Mouse (Mus musculus): ENCODE measurements around the gene Cnppd1. TPM values are rescaled to one million over a fixed set of nuclear protein-coding genes. Genes with fewer than 3 reads are reported as not detected.

The Cnppd1 gene
- polyA plus RNA-seq, 1 experiment from 2014 or later, result 35.1 TPM

DNA sequence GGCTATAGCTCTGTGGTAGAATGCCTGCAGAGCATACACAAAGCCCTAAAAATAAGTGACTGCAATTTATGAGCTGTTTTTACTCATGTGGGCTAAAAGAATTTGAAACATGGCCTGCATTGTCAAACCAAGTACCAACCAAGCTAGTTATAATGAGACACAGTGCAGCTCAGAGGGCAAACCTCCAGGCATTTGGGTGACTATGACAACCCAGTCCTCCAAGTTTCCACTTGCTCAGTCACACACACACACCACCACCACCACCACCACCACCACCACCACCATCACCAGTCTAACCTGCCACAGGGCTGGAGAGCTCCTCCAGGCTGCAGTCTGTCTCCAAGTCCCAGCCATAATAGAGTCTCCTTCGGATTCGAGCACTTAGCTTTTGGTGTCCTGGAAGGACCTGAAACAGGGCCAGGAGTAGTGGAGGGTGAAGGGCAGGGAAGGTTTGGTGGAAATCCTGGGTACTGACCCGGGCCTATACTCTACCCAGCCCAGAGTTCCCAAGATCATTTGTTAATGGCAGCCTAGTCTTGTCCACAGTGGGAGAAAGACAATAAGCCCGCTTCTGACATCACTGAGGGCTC lies 1.8 kb downstream of the Cnppd1 start:
- Histone ChIP-seq H3K27me3 (ENCODE audit: control insufficient read depth, insufficient read depth, low read length) (no peaks in the 10 kb centered on the region), H3K27ac (replicated peaks) (peak overlapping the region; percentile 96), H3K9me3 (ENCODE audit: control insufficient read depth, low read length) (no peaks in the 10 kb centered on the region), H3K4me1 (replicated peaks; ENCODE audit: control insufficient read depth, insufficient read depth) (0 out of 2 replicates have a peak, but pooled peaks cover 3% of the 10 kb centered on the region), H3K9ac (ENCODE audit: low read length) (peak overlapping the region; percentile 88), H3K36me3 (ENCODE audit: control insufficient read depth, insufficient read depth, low read length) (peaks cover 30% of the 10 kb centered on the region), H3K4me3 (ENCODE audit: low read depth, low read length) (peak overlapping the region; percentile 82), H3K4me2 (replicated peaks; ENCODE audit: low read depth) (peak overlapping the region; percentile 89)
- ATAC-seq (ENCODE audit: low FRiP score, low TSS enrichment), result no peak; the same call in 1 of the 2 replicates
- WGBS, result 32% methylated on average over 4 of the region's 4 CpGs
- DNase-seq (ENCODE audit: low spot score), result no peak
- TF ChIP-seq CTCF (IDR thresholded peaks at IDR 0.05; ENCODE audit: low read depth) (no peak), EP300 (optimal IDR thresholded peaks at IDR 0.05) (no peak)

DNA sequence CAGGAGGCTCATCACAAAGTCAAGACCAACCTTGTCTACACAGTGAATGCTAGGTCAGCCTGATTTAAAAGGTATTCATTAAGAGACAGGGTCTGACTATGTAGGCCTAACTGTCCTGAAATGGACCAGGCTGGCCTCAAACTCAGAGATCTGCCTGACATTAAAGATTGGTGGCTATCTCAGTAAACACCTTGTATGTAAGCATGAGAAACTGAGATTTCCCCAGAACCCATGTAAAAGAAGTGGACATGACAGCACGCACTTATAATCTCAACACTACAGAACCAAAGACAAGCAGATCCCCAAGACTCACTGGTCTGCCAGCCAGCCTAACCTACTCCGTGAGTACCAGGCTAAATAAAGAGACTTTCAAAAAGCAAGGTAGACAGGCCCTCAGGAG lies 4.1 kb downstream of the Cnppd1 start:
- DNase-seq (ENCODE audit: low spot score), result no peak
- no peak for TF ChIP-seq CTCF (IDR thresholded peaks at IDR 0.05; ENCODE audit: low read depth)
- no peak for ATAC-seq (ENCODE audit: low FRiP score, low TSS enrichment)
- 96% methylated on average over 2 of the region's 2 CpGs for WGBS
- H3K36me3 ChIP-seq (ENCODE audit: control insufficient read depth, insufficient read depth, low read length), result peaks cover 24% of the 10 kb centered on the region
- H3K4me3 ChIP-seq (ENCODE audit: low read depth, low read length), result no peak overlapping the region
- H3K9me3 ChIP-seq (ENCODE audit: control insufficient read depth, low read length), result no peaks in the 10 kb centered on the region
- 0 out of 2 replicates have a peak, but pooled peaks cover 3% of the 10 kb centered on the region for H3K4me1 ChIP-seq (replicated peaks; ENCODE audit: control insufficient read depth, insufficient read depth)
- H3K27ac ChIP-seq (replicated peaks), result no peak overlapping the region
- H3K27me3 ChIP-seq (ENCODE audit: control insufficient read depth, insufficient read depth, low read length), result no peaks in the 10 kb centered on the region
- H3K4me2 ChIP-seq (replicated peaks; ENCODE audit: low read depth), result no peak overlapping the region
- no peak overlapping the region for H3K9ac ChIP-seq (ENCODE audit: low read length)

DNA sequence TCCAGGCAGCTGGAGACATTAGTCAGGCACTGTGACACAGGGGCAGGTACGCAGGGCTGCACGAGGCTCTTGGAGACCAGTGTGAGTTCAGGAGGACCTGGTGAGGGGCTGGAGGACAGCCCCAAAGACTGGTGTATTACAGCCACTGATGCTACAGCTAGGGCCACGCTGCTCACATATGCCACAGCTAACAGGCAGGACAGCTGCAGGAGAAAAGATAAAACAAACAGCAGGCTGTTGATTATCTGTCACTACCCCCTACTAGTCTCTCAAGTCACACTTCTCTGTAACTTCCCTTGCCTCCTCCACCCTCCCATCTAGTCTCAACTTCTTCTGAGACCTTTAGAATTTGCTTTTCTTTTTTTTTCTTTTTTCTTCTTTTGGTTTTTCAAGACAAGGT lies 5.8 kb downstream of the Cnppd1 start:
- Histone ChIP-seq H3K4me3 (ENCODE audit: low read depth, low read length) (no peak overlapping the region), H3K27ac (replicated peaks) (no peak overlapping the region), H3K4me1 (replicated peaks; ENCODE audit: control insufficient read depth, insufficient read depth) (no peaks in the 10 kb centered on the region), H3K27me3 (ENCODE audit: control insufficient read depth, insufficient read depth, low read length) (no peaks in the 10 kb centered on the region), H3K9ac (ENCODE audit: low read length) (no peak overlapping the region), H3K4me2 (replicated peaks; ENCODE audit: low read depth) (no peak overlapping the region), H3K36me3 (ENCODE audit: control insufficient read depth, insufficient read depth, low read length) (peaks cover 24% of the 10 kb centered on the region), H3K9me3 (ENCODE audit: control insufficient read depth, low read length) (no peaks in the 10 kb centered on the region)
- WGBS, result 65% methylated on average over 3 of the region's 3 CpGs
- DNase-seq (ENCODE audit: low spot score) (no peak), ATAC-seq (ENCODE audit: low FRiP score, low TSS enrichment) (no peak)
- no peak for TF ChIP-seq CTCF (IDR thresholded peaks at IDR 0.05; ENCODE audit: low read depth)
- TF ChIP-seq EP300 (optimal IDR thresholded peaks at IDR 0.05), result no peak

DNA sequence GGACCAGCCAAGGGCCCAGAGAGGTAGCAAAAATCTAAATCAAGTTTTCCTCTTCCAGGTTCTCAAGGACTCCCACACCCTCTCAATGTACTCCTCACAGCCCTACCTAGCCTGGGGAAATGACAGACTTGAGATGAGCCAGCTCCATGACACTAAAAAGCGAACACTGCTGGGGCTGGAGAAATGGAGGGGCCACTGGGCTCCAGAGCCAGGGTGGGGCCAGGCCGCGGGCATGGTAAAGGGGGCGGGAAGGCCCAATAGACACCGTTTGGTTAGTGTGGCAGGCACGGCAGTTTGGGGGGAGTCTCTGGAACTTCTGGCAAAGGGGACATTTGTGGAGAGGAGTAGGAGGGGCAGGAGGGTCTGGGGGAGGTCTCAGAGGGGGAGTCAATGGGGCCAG lies 6.2 kb downstream of the Cnppd1 start:
- DNase-seq (ENCODE audit: low spot score) (no peak), ATAC-seq (ENCODE audit: low FRiP score, low TSS enrichment) (no peak)
- no peaks in the 10 kb centered on the region for H3K9me3 ChIP-seq (ENCODE audit: control insufficient read depth, low read length)
- H3K9ac ChIP-seq (ENCODE audit: low read length), result no peak overlapping the region
- H3K4me2 ChIP-seq (replicated peaks; ENCODE audit: low read depth), result no peak overlapping the region
- no peaks in the 10 kb centered on the region for H3K27me3 ChIP-seq (ENCODE audit: control insufficient read depth, insufficient read depth, low read length)
- WGBS, result 78% methylated on average over 6 of the region's 6 CpGs
- H3K4me1 ChIP-seq (replicated peaks; ENCODE audit: control insufficient read depth, insufficient read depth), result no peaks in the 10 kb centered on the region
- TF ChIP-seq EP300 (optimal IDR thresholded peaks at IDR 0.05) (no peak), CTCF (IDR thresholded peaks at IDR 0.05; ENCODE audit: low read depth) (no peak)
- H3K4me3 ChIP-seq (ENCODE audit: low read depth, low read length), result no peak overlapping the region
- H3K27ac ChIP-seq (replicated peaks), result no peak overlapping the region
- peaks cover 24% of the 10 kb centered on the region for H3K36me3 ChIP-seq (ENCODE audit: control insufficient read depth, insufficient read depth, low read length)

DNA sequence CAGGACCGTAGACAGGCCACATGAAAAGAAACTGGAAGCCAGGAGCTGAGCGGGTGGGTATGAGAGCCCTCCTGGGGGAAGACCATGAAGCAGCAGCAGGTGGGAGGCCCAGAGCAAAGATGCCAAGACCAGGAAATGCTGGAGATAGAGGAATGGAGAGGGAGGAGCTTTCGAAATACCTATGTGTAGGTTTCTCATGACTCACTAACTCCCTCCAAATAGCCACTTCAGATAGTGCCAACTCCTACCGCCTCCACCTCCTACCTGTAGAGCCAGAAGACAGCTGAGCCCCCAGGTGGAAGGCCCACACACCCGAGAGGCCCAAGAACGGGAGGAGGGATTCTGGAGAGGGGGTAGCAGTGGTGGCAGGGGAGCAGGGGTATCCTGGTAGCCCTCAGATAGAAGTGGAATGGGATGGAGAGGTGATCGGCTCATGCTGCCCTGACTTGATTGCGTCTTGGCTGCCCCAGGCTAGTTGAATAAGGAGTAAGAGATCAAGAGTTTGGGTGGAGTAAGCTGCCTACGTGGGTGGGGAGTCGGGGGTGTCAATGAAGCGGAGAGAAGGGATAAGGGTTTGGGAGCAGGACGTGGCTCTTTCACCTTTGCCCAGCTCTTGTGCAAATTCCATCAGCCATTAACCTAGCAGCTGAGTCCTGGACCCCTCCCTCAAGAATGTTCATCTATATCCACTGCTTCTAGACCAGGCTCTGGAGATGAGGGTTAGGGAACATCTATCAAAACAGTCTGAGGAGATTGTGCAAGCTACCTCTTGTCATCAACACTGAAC lies 8.9 kb downstream of the Cnppd1 start, which contains the start of gene Slc23a3:
Slc23a3 (minus strand) TSS at position 470 of the 787 bp plus-strand sequence.
- H3K4me2 ChIP-seq (replicated peaks; ENCODE audit: low read depth), result no peak within 1 kb of the TSS
- no peak within 1 kb of the TSS for H3K27ac ChIP-seq (replicated peaks)
- TF ChIP-seq CTCF (IDR thresholded peaks at IDR 0.05; ENCODE audit: low read depth) (no peak), EP300 (optimal IDR thresholded peaks at IDR 0.05) (no peak)
- H3K4me3 ChIP-seq (ENCODE audit: low read depth, low read length), result no peak within 1 kb of the TSS
- H3K9me3 ChIP-seq (ENCODE audit: control insufficient read depth, low read length), result no peaks in the 10 kb centered on the region
- peaks cover 20% of the 10 kb centered on the region for H3K36me3 ChIP-seq (ENCODE audit: control insufficient read depth, insufficient read depth, low read length)
- H3K9ac ChIP-seq (ENCODE audit: low read length), result no peak within 1 kb of the TSS
- 0 out of 2 replicates have a peak, but pooled peaks have one; percentile 3 for ATAC-seq (ENCODE audit: low FRiP score, low TSS enrichment)
- WGBS, result 42% methylated on average over 12 of the region's 12 CpGs
- H3K27me3 ChIP-seq (ENCODE audit: control insufficient read depth, insufficient read depth, low read length), result no peaks in the 10 kb centered on the region
- no peaks in the 10 kb centered on the region for H3K4me1 ChIP-seq (replicated peaks; ENCODE audit: control insufficient read depth, insufficient read depth)
- DNase-seq (ENCODE audit: low spot score), result no peak

DNA sequence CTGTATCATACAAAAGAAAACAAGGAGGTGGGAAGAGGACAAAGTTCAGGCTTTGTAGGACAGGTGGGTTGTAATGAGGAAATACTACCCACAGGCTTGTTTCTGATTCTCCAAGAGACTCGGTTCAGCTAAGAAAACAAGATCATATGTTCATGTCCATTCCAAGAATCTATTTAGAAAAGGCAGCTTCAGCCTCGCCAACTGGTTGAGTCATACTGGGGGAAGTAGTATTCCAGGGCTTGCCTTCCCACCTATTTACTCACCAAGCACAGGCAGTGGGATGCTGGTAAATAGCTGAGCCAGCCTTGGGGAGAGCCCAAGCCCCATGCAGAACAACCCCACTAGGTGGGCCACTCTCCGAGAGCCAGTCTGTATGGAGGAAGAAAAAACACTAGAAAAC lies 13.9 kb downstream of the Cnppd1 start:
- DNase-seq (ENCODE audit: low spot score), result no peak
- Histone ChIP-seq H3K4me1 (replicated peaks; ENCODE audit: control insufficient read depth, insufficient read depth) (peaks cover 4% of the 10 kb centered on the region), H3K4me2 (replicated peaks; ENCODE audit: low read depth) (no peak overlapping the region), H3K9me3 (ENCODE audit: control insufficient read depth, low read length) (no peaks in the 10 kb centered on the region), H3K36me3 (ENCODE audit: control insufficient read depth, insufficient read depth, low read length) (no peaks in the 10 kb centered on the region), H3K27ac (replicated peaks) (no peak overlapping the region), H3K9ac (ENCODE audit: low read length) (no peak overlapping the region), H3K4me3 (ENCODE audit: low read depth, low read length) (no peak overlapping the region), H3K27me3 (ENCODE audit: control insufficient read depth, insufficient read depth, low read length) (no peaks in the 10 kb centered on the region)
- no peak for ATAC-seq (ENCODE audit: low FRiP score, low TSS enrichment)
- TF ChIP-seq CTCF (IDR thresholded peaks at IDR 0.05; ENCODE audit: low read depth) (no peak), EP300 (optimal IDR thresholded peaks at IDR 0.05) (no peak)
- WGBS, result 60% methylated on average over 3 of the region's 3 CpGs

All from stomach, postnatal 0 days (tissue).